Mouse (Mus musculus) heart, embryonic 15.5 days (tissue): ENCODE measurements at regions not wholly inside any gene's neighbourhood (a gene's known extent, or its start where the extent isn't known, plus 50 kb on each side); places are given as distances from the start of the nearest gene placed in this dataset.

Source experiments
- ATAC-seq: fragments of 200-750 bp; cut with Nextera tagmentation; replicated peaks from 2 replicates; pipeline ENCODE4 v1.8.0; 2017; ENCODE audit warnings: low read depth, moderate TSS enrichment; ENCODE audit not compliant: insufficient number of reproducible peaks, insufficient read depth, low FRiP score
- H3K27ac ChIP-seq: fragments of 300-500 bp; sonication (generic); 2 replicates; pipeline ENCODE4 v1.5.1; 2015; ENCODE audit warnings: mild to moderate bottlenecking, inconsistent platforms
- H3K27me3 ChIP-seq: fragments of 300-500 bp; sonication (generic); 2 replicates; pipeline ENCODE4 v1.6.1; 2015; ENCODE audit warnings: inconsistent platforms
- H3K36me3 ChIP-seq: fragments of 300-500 bp; sonication (generic); 2 replicates; pipeline ENCODE4 v1.6.1; 2015; ENCODE audit warnings: mild to moderate bottlenecking, inconsistent platforms
- H3K4me1 ChIP-seq: fragments of 300-500 bp; sonication (generic); replicated peaks from 2 replicates; pipeline ENCODE4 v1.6.1; 2015; ENCODE audit warnings: inconsistent platforms
- H3K4me2 ChIP-seq: fragments of 300-500 bp; sonication (generic); 2 replicates; pipeline ENCODE4 v1.6.1; 2015; ENCODE audit warnings: inconsistent platforms, mild to moderate bottlenecking, moderate library complexity
- H3K4me3 ChIP-seq: fragments of 300-500 bp; sonication (generic); 2 replicates; pipeline ENCODE4 v1.5.1; 2015; ENCODE audit warnings: mild to moderate bottlenecking, inconsistent platforms
- H3K9ac ChIP-seq: fragments of 300-500 bp; sonication (generic); 2 replicates; pipeline ENCODE4 v1.6.1; 2015; ENCODE audit warnings: mild to moderate bottlenecking, inconsistent platforms
- H3K9me3 ChIP-seq: fragments of 300-500 bp; sonication (generic); replicated peaks from 2 replicates; pipeline ENCODE4 v1.6.1; 2016; ENCODE audit warnings: inconsistent platforms
- WGBS: fragments of 180-500 bp; shearing (Covaris S2); methylation state at CpG from one replicate; pipeline ENCODE4 v1.1.7; 2015; ENCODE audit warnings: mixed read lengths; 5-methylcytosine and 5-hydroxymethylcytosine counted together

DNA sequence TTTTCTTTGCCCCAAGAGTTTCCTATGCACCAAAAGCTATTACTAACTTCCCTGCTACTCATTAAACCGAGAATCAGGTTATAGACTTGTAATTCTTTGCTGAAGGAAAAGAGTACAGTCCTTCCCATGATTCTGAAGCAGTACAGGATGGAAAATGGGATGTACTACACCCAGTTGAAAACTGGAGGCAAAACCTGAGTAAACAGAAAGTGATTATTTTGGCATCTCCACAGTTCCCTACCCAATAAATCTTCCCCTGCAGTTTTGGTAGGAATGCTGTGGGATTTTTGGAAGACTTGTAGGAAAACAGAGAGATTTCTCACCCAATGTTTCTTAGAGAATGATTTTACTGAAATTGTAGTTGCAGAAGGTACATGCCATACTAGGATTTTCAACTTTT, 268.5 kb downstream of the Dio2 start:
- Histone ChIP-seq H3K9ac (no peak overlapping the region), H3K27ac (no peak overlapping the region), H3K4me1 (no peaks in the 10 kb centered on the region), H3K36me3 (no peaks in the 10 kb centered on the region), H3K4me3 (no peak overlapping the region), H3K4me2 (no peak overlapping the region), H3K27me3 (no peaks in the 10 kb centered on the region), H3K9me3 (no peaks in the 10 kb centered on the region)
- ATAC-seq = no peak
- 49% methylated on average over 1 of the region's 1 CpGs for WGBS

DNA sequence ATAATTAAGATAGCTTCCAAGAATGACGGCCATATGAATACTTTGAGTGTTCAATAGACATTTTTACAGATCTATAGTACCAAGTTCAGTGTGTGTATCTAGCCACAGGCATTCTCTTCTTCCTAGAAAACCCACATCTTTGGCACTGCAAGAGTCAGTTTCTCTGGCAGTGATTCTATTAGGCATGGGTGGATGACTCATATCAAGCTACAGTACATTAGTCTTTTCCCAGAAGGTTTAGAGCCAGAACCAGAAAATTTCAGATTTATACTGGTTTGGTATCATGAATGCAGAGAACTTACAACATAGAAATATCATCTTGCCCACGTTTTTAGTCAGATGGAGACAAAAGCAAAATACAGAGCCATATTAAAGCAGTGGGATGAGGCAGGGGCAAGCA, 278.1 kb downstream of the Dio2 start:
- H3K27ac ChIP-seq = no peak overlapping the region
- H3K4me2 ChIP-seq = no peak overlapping the region
- WGBS = 58% methylated on average over 2 of the region's 2 CpGs
- no peaks in the 10 kb centered on the region for H3K36me3 ChIP-seq
- ATAC-seq = no peak
- H3K27me3 ChIP-seq = no peaks in the 10 kb centered on the region
- H3K4me3 ChIP-seq = no peak overlapping the region
- H3K9ac ChIP-seq = no peak overlapping the region
- no peaks in the 10 kb centered on the region for H3K9me3 ChIP-seq
- H3K4me1 ChIP-seq = no peaks in the 10 kb centered on the region

- WGBS = 80% methylated on average over 1 of the region's 1 CpGs
- H3K27ac ChIP-seq = no peak overlapping the region
- no peak overlapping the region for H3K4me2 ChIP-seq
- H3K27me3 ChIP-seq = no peaks in the 10 kb centered on the region
- no peaks in the 10 kb centered on the region for H3K9me3 ChIP-seq
- no peaks in the 10 kb centered on the region for H3K36me3 ChIP-seq
- H3K9ac ChIP-seq = no peak overlapping the region
- no peak for ATAC-seq
- no peaks in the 10 kb centered on the region for H3K4me1 ChIP-seq
- H3K4me3 ChIP-seq = no peak overlapping the region
Observed at GRCm38 (mm10) chr12:90440672-90441071, 297.6 kb downstream of the Dio2 start.

DNA sequence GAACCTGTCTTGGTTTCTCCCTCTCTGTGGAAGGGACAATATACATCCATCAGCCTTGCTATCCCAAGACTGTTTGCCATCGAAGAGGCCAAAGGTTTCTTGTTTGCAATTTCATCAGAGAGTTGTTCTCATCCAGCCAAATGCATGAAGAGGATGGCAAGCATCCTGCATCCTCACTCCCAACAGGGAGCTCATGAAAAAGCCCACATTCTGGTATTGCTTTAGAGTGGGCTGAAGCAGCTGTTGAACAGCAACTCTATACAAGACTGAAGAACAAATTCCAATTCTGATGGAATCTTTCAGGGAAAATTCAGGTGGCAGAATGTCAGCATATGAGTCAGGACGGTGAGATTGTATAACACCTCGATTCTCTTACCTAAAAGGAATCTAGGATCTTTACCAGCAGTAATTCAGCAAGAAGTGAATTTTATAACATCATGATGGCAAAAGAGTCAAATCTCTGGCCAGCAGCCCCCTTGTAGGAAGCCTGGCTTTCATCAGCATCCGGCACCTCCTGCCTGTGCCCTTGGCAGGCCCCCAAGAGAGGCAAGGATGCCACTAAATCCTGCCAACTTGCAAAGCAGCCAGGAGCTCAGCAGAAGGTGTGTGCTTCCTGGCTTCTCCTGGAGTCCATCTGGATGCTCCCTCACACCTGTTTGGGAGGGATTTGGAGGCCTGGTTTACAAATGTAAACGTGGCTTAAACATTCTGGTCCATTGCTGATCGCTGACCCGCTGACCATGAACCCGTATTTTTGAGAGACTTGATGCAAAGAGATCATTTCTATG, 312.8 kb downstream of the Dio2 start:
- 64% methylated on average over 8 of the region's 8 CpGs for WGBS
- Histone ChIP-seq H3K4me3 (no peak overlapping the region), H3K27me3 (no peaks in the 10 kb centered on the region)

GRCm38 (mm10) chr12:90417590-90418221, 320.5 kb downstream of the Dio2 start:
- ATAC-seq = no peak

More for the DNA sequence above, 312.8 kb downstream of the Dio2 start:
- Histone ChIP-seq H3K4me2 (no peak overlapping the region), H3K4me1 (no peaks in the 10 kb centered on the region), H3K9ac (no peak overlapping the region), H3K36me3 (no peaks in the 10 kb centered on the region), H3K27ac (no peak overlapping the region), H3K9me3 (no peaks in the 10 kb centered on the region)
- ATAC-seq = no peak

GRCm38 (mm10) chr12:90408716-90409115, 329.5 kb downstream of the Dio2 start:
- Histone ChIP-seq H3K9me3 (no peaks in the 10 kb centered on the region), H3K27me3 (no peaks in the 10 kb centered on the region), H3K27ac (no peak overlapping the region), H3K36me3 (no peaks in the 10 kb centered on the region), H3K4me1 (no peaks in the 10 kb centered on the region), H3K4me3 (no peak overlapping the region), H3K4me2 (no peak overlapping the region), H3K9ac (no peak overlapping the region)
- ATAC-seq = peak; percentile 50; the same call in 1 of the 2 replicates
- WGBS = 43% methylated on average over 3 of the region's 3 CpGs

More at GRCm38 (mm10) chr12:90417590-90418221, 320.5 kb downstream of the Dio2 start:
- no peaks in the 10 kb centered on the region for H3K36me3 ChIP-seq
- H3K27me3 ChIP-seq = no peaks in the 10 kb centered on the region
- no peak overlapping the region for H3K27ac ChIP-seq
- no peak overlapping the region for H3K4me3 ChIP-seq
- no peak overlapping the region for H3K9ac ChIP-seq
- 57% methylated on average over 2 of the region's 2 CpGs for WGBS
- no peaks in the 10 kb centered on the region for H3K4me1 ChIP-seq
- H3K9me3 ChIP-seq = no peaks in the 10 kb centered on the region
- no peak overlapping the region for H3K4me2 ChIP-seq

DNA sequence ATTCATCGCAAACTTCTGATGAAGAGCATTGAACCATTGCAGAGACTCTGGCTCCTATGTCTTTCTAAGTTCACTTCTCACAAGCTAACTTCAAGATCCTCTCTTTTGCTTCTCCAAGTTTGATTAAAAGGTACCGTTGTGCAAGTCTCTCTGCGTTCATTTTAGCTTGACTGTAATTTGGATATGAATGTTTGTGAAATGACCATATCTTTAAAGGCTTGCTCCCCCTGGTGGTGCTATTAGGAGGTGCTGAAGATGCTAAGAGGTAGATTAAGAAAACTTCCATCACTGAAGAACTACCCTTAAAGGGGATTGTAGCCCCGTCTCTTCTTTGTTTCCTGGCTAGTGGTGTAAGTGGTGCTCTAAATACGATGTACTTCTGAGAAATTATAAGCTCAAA, 339.7 kb downstream of the Dio2 start:
- ATAC-seq = no peak
- no peak overlapping the region for H3K9ac ChIP-seq
- no peaks in the 10 kb centered on the region for H3K9me3 ChIP-seq
- no peak overlapping the region for H3K4me3 ChIP-seq
- H3K27ac ChIP-seq = no peak overlapping the region
- H3K4me2 ChIP-seq = no peak overlapping the region
- 72% methylated on average over 5 of the region's 5 CpGs for whole genome bisulfite sequencing
- H3K36me3 ChIP-seq = no peaks in the 10 kb centered on the region
- H3K4me1 ChIP-seq = no peaks in the 10 kb centered on the region
- no peaks in the 10 kb centered on the region for H3K27me3 ChIP-seq
